Mouse (Mus musculus): ENCODE measurements around the gene B4galnt2. TPM values are rescaled to one million over a fixed set of nuclear protein-coding genes. Genes with fewer than 3 reads are reported as not detected.
A peak's percentile ranks its signal among the peaks of the same experiment; 100 is the strongest.

B4galnt2 gene
- total and polyA plus RNA-seq, 2 experiments from 2014 or later = not detected

- peaks cover 9% of the 10 kb centered on the region; the same call in 1 of the 2 replicates for H3K4me1 ChIP-seq (ENCODE audit: insufficient read depth)
- no peak for ATAC-seq
- WGBS = 6% methylated on average over 10 of the region's 10 CpGs
- H3K9ac ChIP-seq = no peak overlapping the region
- H3K4me2 ChIP-seq (ENCODE audit: low read depth) = peak overlapping the region; percentile 41
- no peaks in the 10 kb centered on the region for H3K36me3 ChIP-seq (ENCODE audit: insufficient read depth)
- DNase-seq = no peak
- H3K27ac ChIP-seq (ENCODE audit: low read depth, low read length) = no peak overlapping the region
- no peaks in the 10 kb centered on the region for H3K9me3 ChIP-seq (ENCODE audit: low read length)
- no peak for TF ChIP-seq CTCF (IDR thresholded peaks at IDR 0.05; ENCODE audit: low read depth)
- peak overlapping the region; percentile 24 for H3K4me3 ChIP-seq (ENCODE audit: low read depth, low read length)
- peaks cover 89% of the 10 kb centered on the region for H3K27me3 ChIP-seq (ENCODE audit: insufficient read depth, low read length)
These were observed 83.4 kb downstream of the B4galnt2 start for GRCm38 (mm10) chr11:95831276-95831619.

- Histone ChIP-seq H3K27ac (ENCODE audit: low read depth, low read length) (no peak overlapping the region), H3K9ac (no peak overlapping the region), H3K4me3 (ENCODE audit: low read depth, low read length) (peak overlapping the region; percentile 24), H3K4me2 (ENCODE audit: low read depth) (peak overlapping the region; percentile 41), H3K36me3 (ENCODE audit: insufficient read depth) (no peaks in the 10 kb centered on the region), H3K9me3 (ENCODE audit: low read length) (no peaks in the 10 kb centered on the region), H3K27me3 (ENCODE audit: insufficient read depth, low read length) (peaks cover 89% of the 10 kb centered on the region), H3K4me1 (ENCODE audit: insufficient read depth) (peaks cover 9% of the 10 kb centered on the region; the same call in 1 of the 2 replicates)
- DNase-seq = no peak
- WGBS = 3% methylated on average over 80 of the region's 80 CpGs
- ATAC-seq = no peak
- no peak for TF ChIP-seq CTCF (IDR thresholded peaks at IDR 0.05; ENCODE audit: low read depth)
These were observed 84.0 kb downstream of the B4galnt2 start for GRCm38 (mm10) chr11:95830411-95831275.

GRCm38 (mm10) chr11:95829526-95830050, 85.1 kb downstream of the B4galnt2 start:
- no peak for TF ChIP-seq CTCF (IDR thresholded peaks at IDR 0.05; ENCODE audit: low read depth)
- Histone ChIP-seq H3K27me3 (ENCODE audit: insufficient read depth, low read length) (peaks cover 87% of the 10 kb centered on the region), H3K4me2 (ENCODE audit: low read depth) (no peak overlapping the region), H3K9ac (no peak overlapping the region), H3K4me3 (ENCODE audit: low read depth, low read length) (no peak overlapping the region), H3K36me3 (ENCODE audit: insufficient read depth) (no peaks in the 10 kb centered on the region), H3K9me3 (ENCODE audit: low read length) (no peaks in the 10 kb centered on the region), H3K4me1 (ENCODE audit: insufficient read depth) (peaks cover 14% of the 10 kb centered on the region; the same call in 1 of the 2 replicates), H3K27ac (ENCODE audit: low read depth, low read length) (no peak overlapping the region)
- ATAC-seq (no peak), DNase-seq (no peak)
- 22% methylated on average over 4 of the region's 4 CpGs for WGBS

GRCm38 (mm10) chr11:95828181-95828964, 86.3 kb downstream of the B4galnt2 start:
- no peak for DNase-seq
- H3K9me3 ChIP-seq (ENCODE audit: low read length) = no peaks in the 10 kb centered on the region
- H3K4me3 ChIP-seq (ENCODE audit: low read depth, low read length) = no peak overlapping the region
- 0 out of 2 replicates have a peak, but pooled peaks cover 14% of the 10 kb centered on the region for H3K4me1 ChIP-seq (ENCODE audit: insufficient read depth)
- no peak overlapping the region for H3K27ac ChIP-seq (ENCODE audit: low read depth, low read length)
- H3K36me3 ChIP-seq (ENCODE audit: insufficient read depth) = no peaks in the 10 kb centered on the region
- no peak for ATAC-seq
- peaks cover 78% of the 10 kb centered on the region for H3K27me3 ChIP-seq (ENCODE audit: insufficient read depth, low read length)
- no peak for TF ChIP-seq CTCF (IDR thresholded peaks at IDR 0.05; ENCODE audit: low read depth)
- no peak overlapping the region for H3K9ac ChIP-seq
- H3K4me2 ChIP-seq (ENCODE audit: low read depth) = no peak overlapping the region
- WGBS = 78% methylated on average over 11 of the region's 11 CpGs

GRCm38 (mm10) chr11:95827464-95828085, 87.1 kb downstream of the B4galnt2 start:
- WGBS = 14% methylated on average over 3 of the region's 3 CpGs

GRCm38 (mm10) chr11:95827168-95827447, 87.6 kb downstream of the B4galnt2 start:
- DNase-seq = no peak
- no peaks in the 10 kb centered on the region for H3K9me3 ChIP-seq (ENCODE audit: low read length)
- H3K27ac ChIP-seq (ENCODE audit: low read depth, low read length) = no peak overlapping the region
- ATAC-seq = no peak
- TF ChIP-seq CTCF (IDR thresholded peaks at IDR 0.05; ENCODE audit: low read depth) = no peak
- no peak overlapping the region for H3K4me2 ChIP-seq (ENCODE audit: low read depth)
- no peak overlapping the region for H3K4me3 ChIP-seq (ENCODE audit: low read depth, low read length)
- peaks cover 67% of the 10 kb centered on the region for H3K27me3 ChIP-seq (ENCODE audit: insufficient read depth, low read length)
- H3K36me3 ChIP-seq (ENCODE audit: insufficient read depth) = no peaks in the 10 kb centered on the region
- 0 out of 2 replicates have a peak, but pooled peaks cover 14% of the 10 kb centered on the region for H3K4me1 ChIP-seq (ENCODE audit: insufficient read depth)
- 44% methylated on average over 3 of the region's 3 CpGs for WGBS
- H3K9ac ChIP-seq = no peak overlapping the region

More at GRCm38 (mm10) chr11:95827464-95828085, 87.1 kb downstream of the B4galnt2 start:
- 0 out of 2 replicates have a peak, but pooled peaks cover 14% of the 10 kb centered on the region for H3K4me1 ChIP-seq (ENCODE audit: insufficient read depth)
- H3K27me3 ChIP-seq (ENCODE audit: insufficient read depth, low read length) = peaks cover 71% of the 10 kb centered on the region
- H3K4me3 ChIP-seq (ENCODE audit: low read depth, low read length) = no peak overlapping the region
- no peaks in the 10 kb centered on the region for H3K9me3 ChIP-seq (ENCODE audit: low read length)
- TF ChIP-seq CTCF (IDR thresholded peaks at IDR 0.05; ENCODE audit: low read depth) = peak; percentile 83
- H3K36me3 ChIP-seq (ENCODE audit: insufficient read depth) = no peaks in the 10 kb centered on the region
- H3K27ac ChIP-seq (ENCODE audit: low read depth, low read length) = no peak overlapping the region
- DNase-seq = peak; percentile 85
- H3K4me2 ChIP-seq (ENCODE audit: low read depth) = no peak overlapping the region
- H3K9ac ChIP-seq = no peak overlapping the region
- ATAC-seq = no peak
